Mouse (Mus musculus): ENCODE measurements around the gene Itgb3. TPM values are rescaled to one million over a fixed set of nuclear protein-coding genes. Genes with fewer than 3 reads are reported as not detected.

Itgb3 gene
- total and polyA plus RNA-seq, 2 experiments from 2014 or later = 1.0 to 1.7 TPM

DNA sequence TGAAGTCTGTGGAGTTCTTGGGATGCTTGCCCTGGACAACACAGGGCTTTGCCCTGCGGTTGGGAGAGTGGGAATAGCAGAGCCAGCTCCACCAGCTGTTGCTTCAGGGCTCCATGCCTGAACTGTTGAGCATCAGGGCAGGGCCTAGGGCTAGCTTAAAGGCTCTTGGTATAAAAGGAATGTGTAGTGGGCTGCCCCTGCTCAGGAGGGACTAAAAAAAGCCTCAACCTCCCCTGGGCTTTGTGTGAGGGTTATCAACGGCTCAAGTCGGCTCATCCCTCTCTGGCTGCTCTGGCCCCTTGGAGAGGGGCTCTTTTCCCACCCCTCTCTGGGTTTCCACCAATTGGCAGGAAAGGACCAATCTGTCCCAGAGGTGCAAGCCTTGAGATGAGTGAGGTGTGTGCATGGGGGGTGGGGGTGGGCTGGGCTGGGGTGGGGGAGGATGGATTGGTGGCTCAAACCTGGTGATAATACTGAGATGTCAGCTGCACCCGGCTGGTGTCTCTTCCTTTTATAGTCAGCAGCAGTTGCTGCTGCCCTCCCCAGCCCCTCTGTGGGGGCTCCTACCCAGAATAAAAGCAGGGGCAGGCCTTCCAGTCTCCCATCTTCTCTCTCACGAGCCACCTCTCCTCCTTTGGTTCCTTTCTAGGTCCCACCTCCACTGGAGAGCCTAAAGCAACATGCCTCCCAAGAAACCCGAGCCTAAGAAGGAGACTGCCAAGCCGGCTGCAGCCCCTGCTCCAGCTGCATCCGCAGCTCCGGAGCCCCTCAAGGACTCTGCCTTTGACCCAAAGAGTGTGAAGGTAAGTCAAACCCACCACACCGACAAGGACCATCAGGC is 30.8 kb upstream of the Itgb3 start:
- DNase-seq (ENCODE audit: low spot score) (no peak), ATAC-seq (no peak)
- no peak overlapping the region for H3K4me2 ChIP-seq (ENCODE audit: low read depth, low read length)
- no peaks in the 10 kb centered on the region for H3K9me3 ChIP-seq (ENCODE audit: low read length)
- H3K4me3 ChIP-seq (ENCODE audit: low read length) = no peak overlapping the region
- no peak overlapping the region for H3K27ac ChIP-seq
- no peak for TF ChIP-seq CTCF (IDR thresholded peaks at IDR 0.05; ENCODE audit: low read depth)
- H3K4me1 ChIP-seq (ENCODE audit: insufficient read depth, low read length) = peaks cover 3% of the 10 kb centered on the region; the same call in 1 of the 2 replicates
- no peak overlapping the region for H3K9ac ChIP-seq (replicated peaks; ENCODE audit: low read length)
- no peaks in the 10 kb centered on the region for H3K36me3 ChIP-seq (ENCODE audit: insufficient read depth, low read length)
- no peaks in the 10 kb centered on the region for H3K27me3 ChIP-seq (ENCODE audit: insufficient read depth, low read length)
- 46% methylated on average over 10 of the region's 10 CpGs for WGBS

DNA sequence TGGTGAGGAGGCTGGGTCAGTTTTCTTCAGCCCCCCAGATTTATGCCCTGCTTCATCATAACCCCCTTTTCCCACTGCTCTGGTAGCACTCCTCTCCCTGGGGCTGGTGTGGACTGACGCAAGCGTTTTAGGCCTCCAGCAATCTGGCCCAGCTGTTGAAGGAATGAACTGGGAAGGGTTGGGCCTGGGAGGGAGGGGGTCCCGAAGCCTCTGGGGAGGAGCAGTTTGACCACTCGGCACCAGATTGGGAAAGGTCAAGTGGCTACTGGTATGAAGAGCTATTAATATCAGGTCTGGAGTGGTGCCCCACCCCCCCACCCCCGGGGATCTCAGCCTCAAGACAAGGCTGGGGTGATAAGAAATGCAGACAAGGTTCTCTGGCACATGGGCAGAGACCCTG is 29.7 kb upstream of the Itgb3 start:
- TF ChIP-seq CTCF (IDR thresholded peaks at IDR 0.05; ENCODE audit: low read depth) = no peak

DNA sequence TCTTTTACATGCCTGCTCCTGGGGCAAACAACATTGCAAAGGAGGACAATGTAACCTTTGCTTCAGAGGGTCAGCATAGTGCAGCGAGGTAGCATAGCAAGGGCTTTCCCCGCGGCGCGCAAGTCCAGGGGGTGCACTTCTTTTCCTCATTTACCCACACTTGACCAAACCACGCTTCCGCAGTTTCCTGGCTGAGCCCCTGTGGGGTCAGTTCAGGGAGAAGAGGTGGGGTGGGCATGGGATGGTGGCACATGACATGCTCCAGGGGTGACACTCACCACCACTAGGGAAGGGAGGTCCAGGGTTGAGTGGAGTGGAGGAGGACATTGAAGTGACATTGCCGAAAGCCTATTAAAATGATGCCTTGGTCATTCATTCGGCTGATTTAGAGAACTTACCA is 28.7 kb upstream of the Itgb3 start:
- H3K4me2 ChIP-seq (ENCODE audit: low read depth, low read length) = no peak overlapping the region
- ATAC-seq = 0 out of 2 replicates have a peak, but pooled peaks have one; percentile 27

More for the DNA sequence above, 29.7 kb upstream of the Itgb3 start:
- Histone ChIP-seq H3K4me2 (ENCODE audit: low read depth, low read length) (no peak overlapping the region), H3K4me1 (ENCODE audit: insufficient read depth, low read length) (no peaks in the 10 kb centered on the region; the same call in 1 of the 2 replicates), H3K27ac (no peak overlapping the region), H3K27me3 (ENCODE audit: insufficient read depth, low read length) (no peaks in the 10 kb centered on the region), H3K4me3 (ENCODE audit: low read length) (no peak overlapping the region), H3K9ac (replicated peaks; ENCODE audit: low read length) (no peak overlapping the region), H3K36me3 (ENCODE audit: insufficient read depth, low read length) (no peaks in the 10 kb centered on the region), H3K9me3 (ENCODE audit: low read length) (no peaks in the 10 kb centered on the region)
- no peak for ATAC-seq
- WGBS = 72% methylated on average over 5 of the region's 5 CpGs
- DNase-seq (ENCODE audit: low spot score) = no peak

DNA sequence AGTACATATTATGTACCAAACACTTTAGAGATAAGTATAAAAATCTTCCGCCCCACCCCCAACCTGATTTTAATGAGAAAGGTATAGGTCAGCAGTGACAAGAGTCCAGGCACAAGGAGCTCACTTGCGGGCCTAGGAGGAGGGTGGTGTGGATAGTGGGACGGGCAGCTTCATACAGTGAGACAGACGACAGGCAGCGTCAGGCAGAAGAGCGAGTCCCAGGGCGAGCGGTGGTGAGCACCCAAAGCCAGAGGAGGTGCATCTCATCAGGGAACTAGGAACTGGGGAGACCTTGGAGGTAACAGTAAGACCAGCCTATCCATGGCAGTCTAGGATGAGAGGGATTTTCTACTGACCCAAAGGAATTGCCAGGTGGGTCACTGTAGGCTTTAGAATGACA is 28.2 kb upstream of the Itgb3 start:
- Histone ChIP-seq H3K27ac (no peak overlapping the region), H3K4me3 (ENCODE audit: low read length) (no peak overlapping the region), H3K9me3 (ENCODE audit: low read length) (no peaks in the 10 kb centered on the region), H3K4me2 (ENCODE audit: low read depth, low read length) (no peak overlapping the region), H3K36me3 (ENCODE audit: insufficient read depth, low read length) (no peaks in the 10 kb centered on the region), H3K27me3 (ENCODE audit: insufficient read depth, low read length) (no peaks in the 10 kb centered on the region), H3K4me1 (ENCODE audit: insufficient read depth, low read length) (no peaks in the 10 kb centered on the region; the same call in 1 of the 2 replicates), H3K9ac (replicated peaks; ENCODE audit: low read length) (no peak overlapping the region)
- no peak for TF ChIP-seq CTCF (IDR thresholded peaks at IDR 0.05; ENCODE audit: low read depth)
- DNase-seq (ENCODE audit: low spot score) (no peak), ATAC-seq (no peak)
- 87% methylated on average over 8 of the region's 8 CpGs for WGBS

More for the DNA sequence above, 28.7 kb upstream of the Itgb3 start:
- 85% methylated on average over 9 of the region's 9 CpGs for WGBS
- Histone ChIP-seq H3K27ac (no peak overlapping the region), H3K9ac (replicated peaks; ENCODE audit: low read length) (no peak overlapping the region), H3K36me3 (ENCODE audit: insufficient read depth, low read length) (no peaks in the 10 kb centered on the region), H3K9me3 (ENCODE audit: low read length) (no peaks in the 10 kb centered on the region), H3K4me3 (ENCODE audit: low read length) (no peak overlapping the region), H3K27me3 (ENCODE audit: insufficient read depth, low read length) (no peaks in the 10 kb centered on the region), H3K4me1 (ENCODE audit: insufficient read depth, low read length) (no peaks in the 10 kb centered on the region; the same call in 1 of the 2 replicates)
- TF ChIP-seq CTCF (IDR thresholded peaks at IDR 0.05; ENCODE audit: low read depth) = no peak
- no peak for DNase-seq (ENCODE audit: low spot score)

GRCm38 (mm10) chr11:104580091-104580490 is 27.7 kb upstream of the Itgb3 start:
- Histone ChIP-seq H3K4me2 (ENCODE audit: low read depth, low read length) (no peak overlapping the region), H3K27me3 (ENCODE audit: insufficient read depth, low read length) (no peaks in the 10 kb centered on the region), H3K9ac (replicated peaks; ENCODE audit: low read length) (no peak overlapping the region), H3K36me3 (ENCODE audit: insufficient read depth, low read length) (no peaks in the 10 kb centered on the region), H3K4me3 (ENCODE audit: low read length) (no peak overlapping the region), H3K9me3 (ENCODE audit: low read length) (no peaks in the 10 kb centered on the region), H3K27ac (no peak overlapping the region), H3K4me1 (ENCODE audit: insufficient read depth, low read length) (no peaks in the 10 kb centered on the region; the same call in 1 of the 2 replicates)
- 54% methylated on average over 6 of the region's 6 CpGs for WGBS
- no peak for TF ChIP-seq CTCF (IDR thresholded peaks at IDR 0.05; ENCODE audit: low read depth)
- ATAC-seq (no peak), DNase-seq (ENCODE audit: low spot score) (peak; percentile 10)

- H3K4me3 ChIP-seq (ENCODE audit: low read length) = no peak overlapping the region
- no peaks in the 10 kb centered on the region; the same call in 1 of the 2 replicates for H3K4me1 ChIP-seq (ENCODE audit: insufficient read depth, low read length)
These were observed 27.2 kb upstream of the Itgb3 start for GRCm38 (mm10) chr11:104580606-104581005.

More at GRCm38 (mm10) chr11:104580606-104581005, 27.2 kb upstream of the Itgb3 start:
- Histone ChIP-seq H3K27ac (no peak overlapping the region), H3K4me2 (ENCODE audit: low read depth, low read length) (no peak overlapping the region), H3K9ac (replicated peaks; ENCODE audit: low read length) (no peak overlapping the region), H3K9me3 (ENCODE audit: low read length) (no peaks in the 10 kb centered on the region), H3K36me3 (ENCODE audit: insufficient read depth, low read length) (no peaks in the 10 kb centered on the region), H3K27me3 (ENCODE audit: insufficient read depth, low read length) (no peaks in the 10 kb centered on the region)
- WGBS = 89% methylated on average over 5 of the region's 5 CpGs
- no peak for TF ChIP-seq CTCF (IDR thresholded peaks at IDR 0.05; ENCODE audit: low read depth)
- no peak for ATAC-seq
- no peak for DNase-seq (ENCODE audit: low spot score)
